Mouse (Mus musculus) lung, postnatal 0 days (tissue): ENCODE results near the gene Srpk2.

ENCODE experiments used
- CTCF ChIP-seq: IDR thresholded peaks from 2 replicates; pipeline ENCODE4 v1.5.1; 2016; ENCODE audit warnings: antibody characterized with exemption, mild to moderate bottlenecking
- EP300 ChIP-seq: IDR thresholded peaks from 2 replicates; pipeline ENCODE4 v1.6.1; 2016; ENCODE audit warnings: antibody characterized with exemption, mild to moderate bottlenecking, control low read depth

GRCm38 (mm10) chr5:23578322-23578957 is 106.0 kb downstream of the Srpk2 start:
- TF ChIP-seq CTCF, result no peak
- no peak for TF ChIP-seq EP300
